Mouse (Mus musculus): Measurements from ENCODE around the gene Tnfrsf19. TPM values are rescaled to one million over a fixed set of nuclear protein-coding genes. Genes with fewer than 3 reads are reported as not detected.

Gene Tnfrsf19
- polyA plus RNA-seq, 1 experiment from 2014 or later: 30.1 TPM

DNA sequence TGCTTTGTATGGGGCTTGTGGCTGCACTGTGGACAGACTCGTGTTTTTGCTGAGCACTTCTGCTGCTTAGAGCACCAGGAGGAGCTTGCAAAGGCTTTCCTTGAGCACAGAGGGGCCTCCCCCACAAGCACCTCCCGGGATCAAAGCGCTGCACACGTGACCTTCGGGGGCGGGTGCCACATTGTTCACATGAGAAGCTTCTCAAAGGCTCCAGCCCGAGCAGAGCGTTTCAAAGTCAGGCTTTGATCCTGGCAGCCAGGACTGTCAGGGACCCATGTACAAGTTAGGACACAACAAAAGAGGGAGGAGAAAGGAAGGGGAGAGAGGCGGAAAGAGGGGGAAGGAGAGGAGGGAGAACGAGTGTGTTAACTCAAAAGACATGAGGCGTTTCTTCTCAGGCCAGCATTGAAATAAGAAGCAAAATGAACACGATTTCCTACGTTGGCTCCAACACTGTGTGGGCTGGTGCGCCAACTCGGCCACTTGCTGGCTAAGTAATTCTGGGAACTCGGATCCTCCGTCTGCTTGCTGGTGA, 33.8 kb downstream of the Tnfrsf19 start:
- H3K36me3 ChIP-seq (ENCODE audit: control insufficient read depth, insufficient read depth, low read length): no peaks in the 10 kb centered on the region
- peak overlapping the region; percentile 59 for H3K4me2 ChIP-seq
- H3K27ac ChIP-seq (ENCODE audit: low read depth, low read length): peak overlapping the region; percentile 72
- 3% methylated on average over 17 of the region's 17 CpGs for WGBS (ENCODE audit: insufficient replicate concordance)
- H3K9ac ChIP-seq (ENCODE audit: low read depth, low read length): peak overlapping the region; percentile 57
- H3K27me3 ChIP-seq (ENCODE audit: control insufficient read depth, insufficient read depth, low read length): no peaks in the 10 kb centered on the region
- H3K9me3 ChIP-seq (replicated peaks; ENCODE audit: control insufficient read depth, low read length): no peaks in the 10 kb centered on the region
- H3K4me1 ChIP-seq (ENCODE audit: control insufficient read depth, insufficient read depth, low read length): peaks cover 9% of the 10 kb centered on the region; the same call in 1 of the 2 replicates
- peak; percentile 67 for ATAC-seq (replicated peaks; ENCODE audit: insufficient number of reproducible peaks, low FRiP score, low TSS enrichment)
- H3K4me3 ChIP-seq (ENCODE audit: low read depth, low read length): peak overlapping the region; percentile 18

DNA sequence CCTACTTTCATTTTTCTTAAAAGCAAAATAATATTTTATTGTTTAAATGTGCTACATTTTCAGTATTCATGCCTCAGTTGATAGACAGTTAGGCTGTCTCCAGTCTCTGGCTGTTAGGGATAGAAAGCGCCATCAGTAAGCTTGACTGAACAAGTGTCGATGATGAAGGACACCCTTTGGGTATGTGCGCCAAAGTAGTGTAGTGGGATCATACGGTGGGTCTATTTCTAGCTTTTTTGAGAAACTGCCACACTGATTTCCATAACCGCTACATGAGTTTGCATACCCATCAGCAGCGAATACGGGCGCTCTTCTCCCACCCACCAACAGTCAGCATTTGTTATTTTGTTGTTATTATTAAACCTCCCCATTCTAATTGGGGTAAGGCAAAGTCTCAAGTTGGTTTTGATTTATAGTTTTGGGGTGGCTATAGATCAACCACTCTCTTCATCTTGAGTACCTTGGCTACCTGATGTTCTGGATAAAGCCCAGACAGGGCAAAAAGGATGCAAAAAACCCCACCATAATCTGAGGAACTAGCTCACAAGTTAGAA, 34.6 kb downstream of the Tnfrsf19 start:
- H3K27me3 ChIP-seq (ENCODE audit: control insufficient read depth, insufficient read depth, low read length): no peaks in the 10 kb centered on the region
- no peak for ATAC-seq (replicated peaks; ENCODE audit: insufficient number of reproducible peaks, low FRiP score, low TSS enrichment)
- no peak overlapping the region for H3K4me3 ChIP-seq (ENCODE audit: low read depth, low read length)
- H3K9me3 ChIP-seq (replicated peaks; ENCODE audit: control insufficient read depth, low read length): no peaks in the 10 kb centered on the region
- 0 out of 2 replicates have a peak overlapping the region, but pooled peaks have one; percentile 72 for H3K27ac ChIP-seq (ENCODE audit: low read depth, low read length)
- H3K4me1 ChIP-seq (ENCODE audit: control insufficient read depth, insufficient read depth, low read length): peaks cover 9% of the 10 kb centered on the region; the same call in 1 of the 2 replicates
- 90% methylated on average over 8 of the region's 8 CpGs for WGBS (ENCODE audit: insufficient replicate concordance)
- H3K4me2 ChIP-seq: no peak overlapping the region
- no peaks in the 10 kb centered on the region for H3K36me3 ChIP-seq (ENCODE audit: control insufficient read depth, insufficient read depth, low read length)
- H3K9ac ChIP-seq (ENCODE audit: low read depth, low read length): no peak overlapping the region

DNA sequence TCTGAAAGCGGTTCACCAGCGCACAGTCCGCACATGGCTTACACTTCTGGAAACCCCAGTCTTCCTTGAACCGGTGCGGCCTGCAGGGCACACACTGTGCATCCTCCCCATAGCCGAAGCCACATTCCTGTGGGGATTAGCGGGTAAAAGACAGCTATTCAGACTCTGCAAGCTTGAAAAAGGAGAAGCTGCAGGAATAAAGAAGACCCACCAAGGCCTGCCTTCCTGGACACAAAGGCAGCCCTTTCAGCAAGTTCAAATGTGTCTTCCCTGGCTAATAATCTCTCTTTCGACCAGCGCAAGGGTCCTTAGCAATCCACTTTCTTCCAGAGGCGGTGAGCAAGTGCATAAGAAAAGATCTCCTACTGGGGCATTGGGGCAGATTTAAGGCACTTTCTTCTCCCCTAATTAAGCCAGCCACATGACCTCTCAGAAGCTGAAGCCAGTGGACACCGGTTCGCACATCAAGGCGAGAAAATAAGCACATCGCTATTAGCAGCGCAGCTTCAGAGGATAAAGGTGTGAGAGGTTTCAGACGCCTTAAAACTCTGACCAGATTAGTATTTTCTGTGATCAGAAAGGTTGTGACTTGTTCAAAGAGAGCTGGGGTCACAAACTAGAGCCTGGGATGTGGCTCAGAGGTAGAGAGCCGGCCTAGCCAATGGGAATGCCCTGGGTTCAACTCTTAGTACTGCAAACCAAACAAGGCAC, 41.0 kb downstream of the Tnfrsf19 start:
- 33% methylated on average over 17 of the region's 17 CpGs for WGBS (ENCODE audit: insufficient replicate concordance)
- Histone ChIP-seq H3K36me3 (ENCODE audit: control insufficient read depth, insufficient read depth, low read length) (no peaks in the 10 kb centered on the region; the same call in 1 of the 2 replicates), H3K27ac (ENCODE audit: low read depth, low read length) (no peak overlapping the region), H3K4me1 (ENCODE audit: control insufficient read depth, insufficient read depth, low read length) (0 out of 2 replicates have a peak, but pooled peaks cover 3% of the 10 kb centered on the region), H3K4me3 (ENCODE audit: low read depth, low read length) (no peak overlapping the region), H3K9me3 (replicated peaks; ENCODE audit: control insufficient read depth, low read length) (no peaks in the 10 kb centered on the region), H3K4me2 (no peak overlapping the region), H3K9ac (ENCODE audit: low read depth, low read length) (no peak overlapping the region), H3K27me3 (ENCODE audit: control insufficient read depth, insufficient read depth, low read length) (no peaks in the 10 kb centered on the region)
- ATAC-seq (replicated peaks; ENCODE audit: insufficient number of reproducible peaks, low FRiP score, low TSS enrichment): no peak

DNA sequence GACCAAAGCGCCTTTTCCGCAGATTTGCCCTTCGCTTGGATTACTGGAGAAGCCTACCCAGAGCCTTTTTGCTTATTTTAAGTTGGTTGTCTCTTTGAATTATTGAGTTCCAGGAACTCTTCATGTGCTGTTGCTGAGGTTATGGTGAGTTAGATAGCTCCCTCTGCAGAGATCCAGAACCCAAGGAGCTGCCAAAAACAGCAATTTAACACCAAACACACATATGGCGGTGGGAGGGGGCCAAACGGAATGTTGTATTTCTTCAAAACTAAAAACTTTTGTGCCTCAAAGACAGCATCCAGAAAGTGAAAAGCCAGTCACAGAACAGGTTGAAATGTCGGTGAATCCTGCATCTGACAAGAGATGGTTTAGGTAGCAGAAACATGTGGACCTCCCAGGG, 42.6 kb downstream of the Tnfrsf19 start:
- H3K27me3 ChIP-seq (ENCODE audit: control insufficient read depth, insufficient read depth, low read length): no peaks in the 10 kb centered on the region
- no peak overlapping the region for H3K4me2 ChIP-seq
- H3K4me1 ChIP-seq (ENCODE audit: control insufficient read depth, insufficient read depth, low read length): 0 out of 2 replicates have a peak, but pooled peaks cover 4% of the 10 kb centered on the region
- no peaks in the 10 kb centered on the region; the same call in 1 of the 2 replicates for H3K36me3 ChIP-seq (ENCODE audit: control insufficient read depth, insufficient read depth, low read length)
- H3K9me3 ChIP-seq (replicated peaks; ENCODE audit: control insufficient read depth, low read length): no peaks in the 10 kb centered on the region
- no peak overlapping the region for H3K4me3 ChIP-seq (ENCODE audit: low read depth, low read length)
- no peak overlapping the region for H3K27ac ChIP-seq (ENCODE audit: low read depth, low read length)
- 90% methylated on average over 6 of the region's 6 CpGs for WGBS (ENCODE audit: insufficient replicate concordance)
- no peak overlapping the region for H3K9ac ChIP-seq (ENCODE audit: low read depth, low read length)
- no peak for ATAC-seq (replicated peaks; ENCODE audit: insufficient number of reproducible peaks, low FRiP score, low TSS enrichment)

DNA sequence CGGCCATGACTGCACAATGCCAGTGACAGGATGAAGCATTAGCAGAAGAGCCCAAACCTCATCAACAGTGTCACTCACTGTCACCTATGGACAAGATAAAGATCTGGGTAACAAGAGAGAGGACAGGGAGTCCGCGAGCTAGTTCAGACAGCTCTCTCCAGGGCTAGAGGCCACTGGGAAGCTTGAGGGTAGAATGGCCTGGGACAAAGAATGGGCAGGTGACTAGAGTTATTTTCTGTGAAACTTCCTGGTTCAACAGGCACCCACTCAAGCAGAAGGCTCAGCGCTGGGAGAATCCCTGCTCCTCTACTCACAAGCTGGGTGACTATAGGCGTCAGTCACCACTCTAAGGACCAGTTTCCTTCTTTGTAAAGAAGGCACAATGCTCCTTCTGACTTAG, 46.2 kb downstream of the Tnfrsf19 start:
- no peak overlapping the region for H3K9ac ChIP-seq (ENCODE audit: low read depth, low read length)
- no peak overlapping the region for H3K4me3 ChIP-seq (ENCODE audit: low read depth, low read length)
- WGBS (ENCODE audit: insufficient replicate concordance): 72% methylated on average over 5 of the region's 5 CpGs
- no peaks in the 10 kb centered on the region for H3K27me3 ChIP-seq (ENCODE audit: control insufficient read depth, insufficient read depth, low read length)
- no peak overlapping the region for H3K4me2 ChIP-seq
- no peak overlapping the region for H3K27ac ChIP-seq (ENCODE audit: low read depth, low read length)
- no peaks in the 10 kb centered on the region for H3K9me3 ChIP-seq (replicated peaks; ENCODE audit: control insufficient read depth, low read length)
- no peaks in the 10 kb centered on the region; the same call in 1 of the 2 replicates for H3K36me3 ChIP-seq (ENCODE audit: control insufficient read depth, insufficient read depth, low read length)
- no peak for ATAC-seq (replicated peaks; ENCODE audit: insufficient number of reproducible peaks, low FRiP score, low TSS enrichment)
- H3K4me1 ChIP-seq (ENCODE audit: control insufficient read depth, insufficient read depth, low read length): peaks cover 8% of the 10 kb centered on the region; the same call in 1 of the 2 replicates

DNA sequence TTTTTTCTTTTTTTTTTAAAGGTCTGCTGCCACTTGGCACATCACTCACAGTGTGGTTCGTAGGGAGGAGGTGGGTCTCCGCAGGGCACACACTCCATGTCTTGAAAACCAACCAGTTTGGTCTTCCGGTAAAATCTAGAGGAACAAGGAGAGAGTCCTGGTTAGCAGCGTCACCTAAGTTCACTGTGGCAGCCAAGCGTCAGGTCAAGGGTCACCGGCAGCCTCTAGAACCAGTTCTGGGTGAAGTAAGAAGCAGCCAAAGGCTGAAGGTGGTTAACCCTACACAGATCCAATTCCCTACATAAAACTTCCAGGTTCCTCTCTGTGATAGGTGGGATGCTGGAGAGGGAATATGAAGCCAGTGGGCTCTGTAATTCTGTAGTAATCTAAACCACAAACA, 49.7 kb downstream of the Tnfrsf19 start:
- no peak overlapping the region for H3K27ac ChIP-seq (ENCODE audit: low read depth, low read length)
- no peaks in the 10 kb centered on the region for H3K27me3 ChIP-seq (ENCODE audit: control insufficient read depth, insufficient read depth, low read length)
- ATAC-seq (replicated peaks; ENCODE audit: insufficient number of reproducible peaks, low FRiP score, low TSS enrichment): no peak
- H3K9me3 ChIP-seq (replicated peaks; ENCODE audit: control insufficient read depth, low read length): no peaks in the 10 kb centered on the region
- H3K4me1 ChIP-seq (ENCODE audit: control insufficient read depth, insufficient read depth, low read length): peaks cover 10% of the 10 kb centered on the region; the same call in 1 of the 2 replicates
- H3K4me3 ChIP-seq (ENCODE audit: low read depth, low read length): no peak overlapping the region
- WGBS (ENCODE audit: insufficient replicate concordance): 71% methylated on average over 6 of the region's 6 CpGs
- H3K9ac ChIP-seq (ENCODE audit: low read depth, low read length): no peak overlapping the region
- H3K4me2 ChIP-seq: no peak overlapping the region
- no peaks in the 10 kb centered on the region for H3K36me3 ChIP-seq (ENCODE audit: control insufficient read depth, insufficient read depth, low read length)

DNA sequence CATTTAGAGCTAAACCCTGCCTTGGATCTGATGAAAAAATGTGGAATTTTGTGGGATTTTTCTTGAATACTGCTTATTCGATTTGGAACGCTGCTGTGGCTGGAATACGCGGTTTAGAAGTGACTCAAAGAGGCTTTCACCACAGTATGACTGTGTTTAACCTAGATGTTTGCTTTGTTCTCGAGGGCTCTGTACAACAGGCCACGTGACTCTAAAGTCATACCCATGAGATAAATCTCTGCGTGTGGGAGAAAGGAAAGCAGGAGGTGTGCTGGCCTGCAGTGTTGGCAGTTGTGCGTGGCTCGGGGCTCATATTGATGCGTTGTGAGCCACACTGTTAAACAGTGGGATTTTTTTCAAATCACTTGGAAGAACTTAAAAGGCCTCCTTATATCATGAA, 52.8 kb downstream of the Tnfrsf19 start:
- ATAC-seq (replicated peaks; ENCODE audit: insufficient number of reproducible peaks, low FRiP score, low TSS enrichment): no peak
- H3K4me1 ChIP-seq (ENCODE audit: control insufficient read depth, insufficient read depth, low read length): peaks cover 9% of the 10 kb centered on the region
- H3K4me3 ChIP-seq (ENCODE audit: low read depth, low read length): no peak overlapping the region
- WGBS (ENCODE audit: insufficient replicate concordance): 64% methylated on average over 10 of the region's 10 CpGs
- H3K36me3 ChIP-seq (ENCODE audit: control insufficient read depth, insufficient read depth, low read length): no peaks in the 10 kb centered on the region
- no peak overlapping the region for H3K9ac ChIP-seq (ENCODE audit: low read depth, low read length)
- H3K27ac ChIP-seq (ENCODE audit: low read depth, low read length): no peak overlapping the region
- H3K27me3 ChIP-seq (ENCODE audit: control insufficient read depth, insufficient read depth, low read length): no peaks in the 10 kb centered on the region
- H3K9me3 ChIP-seq (replicated peaks; ENCODE audit: control insufficient read depth, low read length): no peaks in the 10 kb centered on the region
- H3K4me2 ChIP-seq: no peak overlapping the region

DNA sequence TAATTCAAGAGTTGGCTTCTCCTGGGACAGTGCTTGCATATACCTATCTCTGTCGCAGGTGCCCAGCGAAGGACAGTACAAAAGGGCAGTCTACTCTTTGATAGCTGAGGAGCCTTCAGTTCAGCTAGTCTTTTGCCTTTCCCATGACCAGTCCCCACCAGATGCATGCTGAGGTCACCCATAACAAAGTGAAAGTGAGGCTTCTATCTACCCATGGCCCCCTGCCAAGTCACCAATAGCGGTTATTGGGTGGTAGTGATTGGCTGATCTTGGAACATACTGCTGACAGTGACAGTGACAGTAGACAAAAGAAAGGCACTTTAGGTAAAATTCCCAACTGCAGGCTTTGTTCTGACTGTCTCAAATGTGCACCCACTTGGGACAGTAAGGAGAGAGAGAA, 53.2 kb downstream of the Tnfrsf19 start:
- Histone ChIP-seq H3K9me3 (replicated peaks; ENCODE audit: control insufficient read depth, low read length) (no peaks in the 10 kb centered on the region), H3K36me3 (ENCODE audit: control insufficient read depth, insufficient read depth, low read length) (no peaks in the 10 kb centered on the region), H3K9ac (ENCODE audit: low read depth, low read length) (no peak overlapping the region), H3K27me3 (ENCODE audit: control insufficient read depth, insufficient read depth, low read length) (no peaks in the 10 kb centered on the region), H3K4me1 (ENCODE audit: control insufficient read depth, insufficient read depth, low read length) (peaks cover 13% of the 10 kb centered on the region), H3K4me2 (no peak overlapping the region), H3K27ac (ENCODE audit: low read depth, low read length) (no peak overlapping the region), H3K4me3 (ENCODE audit: low read depth, low read length) (no peak overlapping the region)
- no peak for ATAC-seq (replicated peaks; ENCODE audit: insufficient number of reproducible peaks, low FRiP score, low TSS enrichment)
- 78% methylated on average over 3 of the region's 3 CpGs for WGBS (ENCODE audit: insufficient replicate concordance)

Data from heart, embryonic 11.5 days (tissue).